Mouse (Mus musculus): Measurements from ENCODE around the gene Upk2.

The Upk2 gene

GRCm38 (mm10) chr9:44454891-44455220 is at the start of gene Upk2:
Gene Upk2, minus strand, starts transcription at chr9:44454976.
- DNase-seq (ENCODE audit: low spot score), result no peak

GRCm38 (mm10) chr9:44502006-44502405 is 47.2 kb upstream of the Upk2 start:
- no peak for DNase-seq (ENCODE audit: low spot score)

GRCm38 (mm10) chr9:44501206-44501879 is 46.6 kb upstream of the Upk2 start:
- DNase-seq (ENCODE audit: low spot score), result no peak

- DNase-seq (ENCODE audit: low spot score), result no peak
Observed at GRCm38 (mm10) chr9:44500638-44501175, 45.9 kb upstream of the Upk2 start.

- DNase-seq (ENCODE audit: low spot score), result no peak
Observed at GRCm38 (mm10) chr9:44500163-44500533, 45.4 kb upstream of the Upk2 start.

- no peak for DNase-seq (ENCODE audit: low spot score)
Observed at GRCm38 (mm10) chr9:44499356-44500162, 44.8 kb upstream of the Upk2 start.

- no peak for DNase-seq (ENCODE audit: low spot score)
Observed at GRCm38 (mm10) chr9:44498421-44499355, 43.9 kb upstream of the Upk2 start.

GRCm38 (mm10) chr9:44497624-44498377 is 43.0 kb upstream of the Upk2 start:
- no peak for DNase-seq (ENCODE audit: low spot score)

- DNase-seq (ENCODE audit: low spot score), result no peak
Observed at GRCm38 (mm10) chr9:44496803-44497461, 42.2 kb upstream of the Upk2 start.

- no peak for DNase-seq (ENCODE audit: low spot score)
Observed at GRCm38 (mm10) chr9:44495810-44496344, 41.1 kb upstream of the Upk2 start.

- no peak for DNase-seq (ENCODE audit: low spot score)
Observed at GRCm38 (mm10) chr9:44494863-44495809, 40.4 kb upstream of the Upk2 start.

GRCm38 (mm10) chr9:44494261-44494862 is 39.6 kb upstream of the Upk2 start:
- DNase-seq (ENCODE audit: low spot score), result no peak

GRCm38 (mm10) chr9:44492631-44493461 is 38.1 kb upstream of the Upk2 start:
- DNase-seq (ENCODE audit: low spot score), result no peak

GRCm38 (mm10) chr9:44491351-44491750 is 36.6 kb upstream of the Upk2 start:
- no peak for DNase-seq (ENCODE audit: low spot score)

- no peak for DNase-seq (ENCODE audit: low spot score)
Observed at GRCm38 (mm10) chr9:44490086-44490967, 35.6 kb upstream of the Upk2 start.

- no peak for DNase-seq (ENCODE audit: low spot score)
Observed at GRCm38 (mm10) chr9:44489651-44490085, 34.9 kb upstream of the Upk2 start.

GRCm38 (mm10) chr9:44488855-44489381 is 34.1 kb upstream of the Upk2 start:
- DNase-seq (ENCODE audit: low spot score), result no peak
